Mouse (Mus musculus) T-helper 2 cell (primary cell): ENCODE measurements around the gene Comt.

Experiments
- in situ Hi-C: fragments of 300-600 bp; cut with MboI, MseI; formaldehyde crosslinking; loops from one replicate; pipeline ENCODE4 v1.15.1; 2025; ENCODE audit warnings: high pct_unique_total_duplicates

Comt gene

GRCm38 (mm10) chr16:18426802-18427280, at the start of gene Comt:
Gene Comt, minus strand, starts transcription at chr16:18426852.
- in situ Hi-C loops, result no loop called here

DNA sequence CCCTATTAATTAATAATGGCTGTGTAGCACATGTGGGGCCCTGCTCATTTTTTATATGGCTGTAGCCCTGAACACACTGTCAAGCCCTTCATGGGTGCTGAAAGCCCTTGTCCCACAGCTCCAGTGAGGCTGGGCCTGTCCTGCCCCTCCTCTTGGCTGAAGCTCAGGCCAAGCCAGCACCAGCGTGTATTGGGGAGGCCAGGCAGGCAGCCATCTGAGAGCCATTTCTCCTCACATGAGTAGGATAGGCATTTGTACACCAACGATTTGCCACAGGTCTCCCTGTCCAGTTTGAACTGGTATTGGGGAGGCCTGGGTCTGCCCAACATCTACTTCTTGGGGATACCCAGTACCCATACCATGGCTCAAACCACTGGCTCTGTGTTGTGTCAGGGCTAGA, 47.4 kb upstream of the Comt start:
- in situ Hi-C loops, result no loop called here

- in situ Hi-C loops, result no loop called here
These were observed 46.3 kb upstream of the Comt start for GRCm38 (mm10) chr16:18472976-18473375.

DNA sequence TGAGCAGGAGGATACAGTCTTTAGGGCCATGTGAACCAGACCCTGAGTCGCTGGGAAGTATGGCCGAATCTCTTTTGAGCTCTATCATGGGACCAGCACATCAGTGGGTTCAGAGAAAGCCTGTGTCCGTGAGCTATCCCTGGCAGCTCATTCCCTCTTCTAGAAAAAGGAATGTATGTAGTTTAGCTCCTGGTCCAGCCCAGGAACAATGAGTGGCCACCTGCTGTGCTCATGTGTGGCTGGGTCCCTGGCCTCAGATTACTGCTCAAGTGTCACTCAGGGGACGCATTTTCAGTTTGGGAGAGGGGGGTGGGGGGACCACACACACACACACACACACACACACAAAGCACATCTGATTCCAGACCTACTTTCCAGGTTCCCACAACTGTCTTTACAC, 45.8 kb upstream of the Comt start:
- in situ Hi-C loops, result no loop called here

- in situ Hi-C loops, result no loop called here
These were observed 45.3 kb upstream of the Comt start for GRCm38 (mm10) chr16:18471976-18472375.

DNA sequence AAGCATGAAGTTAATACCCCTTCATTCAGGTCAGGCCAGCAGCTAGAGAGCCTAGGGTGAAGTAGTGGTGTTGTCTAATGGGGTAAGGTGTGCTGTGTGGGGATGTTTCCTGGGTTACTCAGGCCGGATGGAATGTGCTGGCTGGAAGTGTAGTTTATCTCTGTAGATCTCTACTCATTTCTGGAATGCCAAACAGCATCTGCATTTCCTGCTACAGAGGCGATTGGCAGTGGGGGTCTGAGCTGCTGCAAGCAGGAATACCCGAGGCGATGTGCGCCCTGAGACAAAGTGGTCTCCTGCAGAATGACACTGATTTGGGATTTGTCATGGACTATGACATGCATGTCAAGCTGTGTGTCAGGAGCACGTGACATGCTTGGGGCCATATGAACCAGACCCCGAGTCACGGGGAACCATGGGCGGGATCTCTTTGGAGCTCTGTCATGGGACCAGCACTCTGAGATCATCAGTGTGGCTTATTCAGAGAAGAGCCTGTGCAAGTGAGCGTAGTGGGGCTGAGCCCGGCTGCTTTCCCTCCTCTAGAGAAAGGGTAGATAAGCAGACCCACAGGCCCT, 44.8 kb upstream of the Comt start:
- in situ Hi-C loops, result no loop called here

DNA sequence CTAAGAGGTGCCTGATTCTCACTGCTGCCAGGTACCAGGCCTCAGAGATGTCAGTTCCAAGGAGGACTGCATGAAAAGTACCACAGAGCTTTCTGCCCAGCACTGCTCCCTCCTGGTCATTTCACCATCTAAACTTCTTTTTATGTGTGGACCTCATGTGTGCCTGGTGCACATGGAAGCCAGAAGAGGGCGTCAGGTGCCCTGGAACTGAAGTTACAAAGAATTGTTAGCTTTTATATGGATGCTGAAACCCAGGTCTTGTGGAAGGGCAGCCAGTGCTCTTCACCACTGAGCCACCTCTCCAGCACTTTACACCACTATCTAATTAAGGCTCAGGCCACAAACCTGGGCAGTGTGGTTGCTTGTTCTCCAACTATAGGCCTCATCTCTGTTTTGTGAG, 44.2 kb upstream of the Comt start:
- in situ Hi-C loops, result no loop called here

GRCm38 (mm10) chr16:18464271-18464670, 37.6 kb upstream of the Comt start:
- in situ Hi-C loops, result no loop called here

GRCm38 (mm10) chr16:18462598-18462997, 35.9 kb upstream of the Comt start:
- in situ Hi-C loops, result no loop called here

- in situ Hi-C loops, result no loop called here
These were observed 35.4 kb upstream of the Comt start for GRCm38 (mm10) chr16:18462031-18462430.

DNA sequence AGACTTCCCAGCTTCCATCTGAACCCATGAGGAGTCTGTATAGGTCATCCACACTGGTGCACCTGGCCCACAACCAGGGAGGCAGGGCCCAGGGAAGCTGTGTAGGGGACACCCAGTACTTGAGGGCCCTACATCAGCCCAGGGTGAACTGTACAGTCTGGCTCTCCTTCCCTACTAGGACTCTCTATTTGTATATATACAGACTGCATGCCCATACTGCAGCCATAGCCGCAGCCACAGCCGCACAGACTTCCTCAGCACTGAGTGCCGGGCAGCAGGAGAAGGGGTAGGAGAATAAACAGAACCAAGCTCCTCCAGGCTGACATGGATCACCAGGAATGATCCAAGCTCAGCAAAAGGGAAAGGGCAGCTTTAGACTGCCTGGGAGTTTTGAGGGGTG, 34.2 kb upstream of the Comt start:
- in situ Hi-C loops, result no loop called here

DNA sequence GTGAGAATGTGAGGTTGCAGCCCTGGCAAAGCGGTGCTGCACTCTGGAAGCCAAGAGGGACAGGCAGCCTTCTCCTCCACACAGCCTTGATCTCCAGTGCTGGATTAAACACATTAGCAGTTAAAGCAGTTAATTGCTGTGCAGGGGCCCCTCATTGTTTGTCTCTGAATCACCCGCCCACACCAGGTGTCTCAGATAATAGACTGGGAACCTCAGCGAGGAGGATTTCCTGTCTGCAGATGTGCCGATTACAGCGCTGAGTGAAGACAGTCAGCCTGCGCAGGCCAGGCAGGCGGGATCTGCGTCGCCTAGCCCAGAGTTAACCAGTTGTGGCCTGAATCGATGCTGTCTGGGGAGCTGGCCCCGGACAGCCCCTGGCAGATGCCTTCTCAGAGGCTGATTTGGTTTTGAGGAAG, 33.3 kb upstream of the Comt start:
- in situ Hi-C loops, result no loop called here

- in situ Hi-C loops, result no loop called here
These were observed 32.8 kb upstream of the Comt start for GRCm38 (mm10) chr16:18459335-18459954.

- in situ Hi-C loops, result no loop called here
These were observed 32.0 kb upstream of the Comt start for GRCm38 (mm10) chr16:18458661-18459060.

- in situ Hi-C loops, result no loop called here
These were observed 28.8 kb upstream of the Comt start for GRCm38 (mm10) chr16:18455407-18455806.

DNA sequence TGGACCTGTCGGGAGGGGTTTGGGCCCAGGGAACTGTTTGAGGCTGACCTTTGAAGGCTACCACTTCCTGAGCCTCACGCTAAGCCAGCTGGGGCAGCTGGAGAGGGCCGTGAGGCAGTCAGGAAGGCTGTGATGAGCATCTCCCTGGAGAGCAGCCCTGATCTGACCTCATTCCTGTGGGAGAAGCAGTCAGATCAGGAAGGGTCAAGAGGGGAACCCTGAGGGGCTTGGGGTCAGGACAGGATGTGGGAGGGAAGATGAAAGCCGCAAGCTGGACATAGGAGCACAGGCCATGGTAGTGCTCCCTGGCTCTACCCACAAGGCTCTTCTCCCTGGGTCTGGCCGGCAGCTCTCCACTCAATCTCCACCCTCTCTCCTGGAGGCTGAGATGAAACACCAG, 27.2 kb upstream of the Comt start:
- in situ Hi-C loops, result loop anchor here (5.0 kb wide), 1 partner anchor 43 kb away; the partner anchor contains the start of genes Gnb1l and Rtl10

DNA sequence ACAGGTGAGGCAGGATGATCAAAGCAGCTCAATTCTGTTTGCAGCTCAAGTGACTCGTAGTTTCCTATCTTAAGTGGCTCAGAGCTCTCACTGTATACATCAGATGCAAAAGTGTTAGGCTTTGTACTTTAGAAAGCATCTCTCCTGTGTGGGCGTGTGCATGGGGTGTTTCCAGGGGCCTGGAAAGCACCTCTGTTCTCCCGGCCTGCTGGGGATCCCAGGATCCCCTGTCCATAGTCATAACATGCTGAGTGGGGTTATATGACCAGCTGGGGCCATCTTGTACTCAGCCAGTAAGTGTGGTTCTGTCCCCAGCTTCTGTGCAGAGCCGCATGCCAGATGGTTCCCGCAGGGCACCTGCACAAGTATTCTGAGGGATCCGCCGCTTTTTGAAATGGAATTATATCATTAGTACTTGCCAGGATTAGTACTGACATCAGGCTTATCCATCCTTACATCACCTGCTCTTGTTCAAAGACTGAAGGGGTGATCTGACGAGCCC, 25.8 kb upstream of the Comt start:
- in situ Hi-C loops, result loop anchor here (5.0 kb wide), 1 partner anchor 45 kb away; the partner anchor contains the start of genes Gnb1l and Rtl10

GRCm38 (mm10) chr16:18451486-18452181, 25.0 kb upstream of the Comt start:
- in situ Hi-C loops, result loop anchor here (5.0 kb wide), 1 partner anchor 46 kb away; the partner anchor contains the start of genes Gnb1l and Rtl10

- in situ Hi-C loops, result no loop called here
These were observed 22.4 kb upstream of the Comt start for GRCm38 (mm10) chr16:18449005-18449404.

DNA sequence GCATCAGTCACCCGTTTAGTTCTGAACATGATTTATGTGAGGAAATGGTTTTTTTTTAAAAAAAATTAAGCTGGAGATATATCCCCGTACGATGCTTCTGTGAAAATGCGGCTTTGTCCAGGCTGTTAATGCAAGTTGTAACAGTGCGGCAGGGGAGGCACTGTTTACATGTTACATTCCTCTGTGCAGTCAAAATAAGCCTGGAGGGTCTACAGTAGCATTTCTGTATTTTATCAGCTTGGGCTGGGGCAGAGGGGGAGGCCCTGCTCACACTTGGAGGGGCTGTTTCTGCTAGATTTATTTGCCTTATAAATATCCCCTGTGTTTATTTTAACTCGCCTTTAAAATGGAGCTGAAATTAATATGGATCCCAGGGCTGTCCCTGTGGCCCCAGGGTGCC, 21.5 kb upstream of the Comt start:
- in situ Hi-C loops, result no loop called here

- in situ Hi-C loops, result no loop called here
These were observed 20.6 kb upstream of the Comt start for GRCm38 (mm10) chr16:18447243-18447642.

DNA sequence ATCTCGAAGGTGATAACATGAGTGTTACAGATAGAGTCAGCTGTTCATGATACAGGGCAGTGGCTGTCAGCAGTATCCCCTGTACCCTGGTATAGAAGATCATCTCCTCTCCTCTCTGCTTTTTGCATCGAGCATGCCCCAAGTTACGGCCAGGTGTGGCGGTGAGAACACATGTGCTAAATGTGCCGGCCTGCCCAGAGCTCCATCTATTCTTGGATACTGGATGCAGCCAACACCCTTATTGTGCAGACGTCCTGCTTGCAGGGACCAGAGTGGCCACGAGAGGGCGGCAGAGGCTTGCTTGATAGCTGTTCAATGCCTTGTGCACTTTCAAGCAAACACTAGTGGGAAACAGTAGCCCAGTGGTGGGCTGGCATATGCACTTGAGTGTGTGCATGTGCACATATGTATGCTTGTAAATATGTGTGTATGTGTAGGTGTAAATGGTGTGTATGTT, 16.8 kb upstream of the Comt start:
- in situ Hi-C loops, result loop anchor here (5.0 kb wide), 1 partner anchor 169 kb away; no protein-coding TSS in a partner anchor
